ENCODE assay signal across 18 mouse cellular contexts in the genomic region with DNA sequence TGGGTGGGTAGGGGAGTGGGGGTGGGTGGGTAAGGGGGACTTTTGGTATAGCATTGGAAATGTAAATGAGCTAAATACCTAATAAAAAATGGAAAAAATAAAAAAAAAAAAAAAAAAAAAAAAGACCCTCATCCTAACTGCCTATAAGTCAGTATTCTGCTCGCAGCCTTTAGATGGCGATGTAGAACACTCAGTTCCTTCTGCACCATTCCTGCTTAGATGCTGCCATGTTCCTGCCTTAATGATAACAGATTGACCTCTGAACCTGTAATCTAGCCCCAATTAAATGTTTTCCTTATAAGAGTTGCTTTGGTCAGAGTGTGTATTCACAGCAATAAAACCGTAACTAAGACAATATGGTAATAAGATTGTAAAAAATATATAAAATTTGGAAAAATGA.
"Had no signal": no experiment of that assay in that cellular context is flagged by ENCODE, and none has a peak within 500 bp of the region (broad histone marks: within the 10 kb centered on the region; RNA-seq: fewer than 3 reads in every experiment).

No protein-coding gene starts in this region.

- H3K4me3 ChIP-seq: kidney, embryonic 15.5 days; limb, embryonic 12.5 days; limb, embryonic 15.5 days; lung, embryonic 15.5 days; midbrain, embryonic 12.5 days had no signal

- H3K9ac ChIP-seq: kidney, embryonic 15.5 days; limb, embryonic 12.5 days; limb, embryonic 15.5 days; liver, embryonic 14.5 days; lung, embryonic 15.5 days; midbrain, embryonic 12.5 days had no signal

- H3K9me3 ChIP-seq: kidney, embryonic 15.5 days; limb, embryonic 12.5 days; limb, embryonic 15.5 days; lung, embryonic 15.5 days; midbrain, embryonic 12.5 days had no signal

- H3K4me2 ChIP-seq: kidney, embryonic 15.5 days; limb, embryonic 12.5 days; limb, embryonic 15.5 days; liver, embryonic 11.5 days; lung, embryonic 15.5 days; midbrain, embryonic 12.5 days had no signal

- H3K36me3 ChIP-seq: kidney, embryonic 15.5 days; limb, embryonic 12.5 days; limb, embryonic 15.5 days; lung, embryonic 15.5 days; midbrain, embryonic 12.5 days had no signal

- H3K4me1 ChIP-seq: kidney, embryonic 15.5 days; limb, embryonic 12.5 days; limb, embryonic 15.5 days; lung, embryonic 15.5 days; midbrain, embryonic 12.5 days had no signal

- H3K27ac ChIP-seq: kidney, embryonic 15.5 days; limb, embryonic 12.5 days; limb, embryonic 15.5 days; liver, embryonic 14.5 days; lung, embryonic 15.5 days; midbrain, embryonic 12.5 days; stomach, postnatal 0 days had no signal

- H3K27me3 ChIP-seq: kidney, embryonic 15.5 days; limb, embryonic 12.5 days; limb, embryonic 15.5 days; lung, embryonic 15.5 days; midbrain, embryonic 12.5 days had no signal

- DNase-seq: kidney, adult 2 months; kidney, postnatal 14 days; kidney, postnatal 4 days; left cerebral cortex, postnatal 4 days; lung, adult 18-20 months; lung, postnatal 10 days; lung, postnatal 36 days; thymus, adult 2 months; thymus, postnatal 14 days; thymus, postnatal 4 days had no signal
